Mouse (Mus musculus) layer of hippocampus, postnatal 14 days (tissue): ENCODE results near the gene Ofcc1. TPM values are rescaled to one million over a fixed set of nuclear protein-coding genes. Genes with fewer than 3 reads are reported as not detected.

ENCODE experiments used
- DNase-seq, 2 experiments: peaks; one replicate each; pipeline ENCODE4 v3.0.0; 2021 to 2022; ENCODE audit warnings: low spot score in 2 of 2, mixed read lengths in 1 of 2
- long read RNA-seq, 2 experiments: library from polyadenylated mRNA; stranded (forward); transcript quantifications; one replicate each; pipeline ENCODE4 v2.0.0; 2021
- total RNA-seq, 2 experiments: library from RNA; stranded (reverse); gene quantifications; 2 replicates each; pipeline ENCODE4 v1.2.3; 2021

Gene Ofcc1
- total RNA-seq = not detected
- long read RNA-seq, experiment 1 = 0 reads
- long read RNA-seq, experiment 2 = 0 reads

- no peak for DNase-seq
Measured at GRCm38 (mm10) chr13:40361288-40361687, at the start of gene Ofcc1. Gene Ofcc1 (minus strand): TSS chr13:40361450.

- DNase-seq = no peak
Measured at GRCm38 (mm10) chr13:40390120-40390519, 28.9 kb upstream of the Ofcc1 start.

- no peak for DNase-seq
Measured at GRCm38 (mm10) chr13:40387446-40387845, 26.2 kb upstream of the Ofcc1 start.

- no peak for DNase-seq
Measured at GRCm38 (mm10) chr13:40384962-40385361, 23.7 kb upstream of the Ofcc1 start.

GRCm38 (mm10) chr13:40376773-40377172 lies 15.5 kb upstream of the Ofcc1 start:
- DNase-seq = no peak

- no peak for DNase-seq
Measured at GRCm38 (mm10) chr13:40366762-40367161, 5.5 kb upstream of the Ofcc1 start.

GRCm38 (mm10) chr13:40364855-40365254 lies 3.6 kb upstream of the Ofcc1 start:
- no peak for DNase-seq

GRCm38 (mm10) chr13:40360692-40361091 lies 558 bp downstream of the Ofcc1 start:
- DNase-seq = no peak

GRCm38 (mm10) chr13:40347045-40347444 lies 14.2 kb downstream of the Ofcc1 start:
- no peak for DNase-seq

- no peak for DNase-seq
Measured at GRCm38 (mm10) chr13:40323301-40323700, 37.9 kb downstream of the Ofcc1 start.

- no peak for DNase-seq
Measured at GRCm38 (mm10) chr13:40320814-40321525, 40.3 kb downstream of the Ofcc1 start.

- no peak for DNase-seq
Measured at GRCm38 (mm10) chr13:40317731-40318130, 43.5 kb downstream of the Ofcc1 start.

- no peak for DNase-seq
Measured at GRCm38 (mm10) chr13:40315158-40315792, 46.0 kb downstream of the Ofcc1 start.

GRCm38 (mm10) chr13:40292891-40293290 lies 68.4 kb downstream of the Ofcc1 start:
- no peak for DNase-seq

- no peak for DNase-seq
Measured at GRCm38 (mm10) chr13:40290846-40291245, 70.4 kb downstream of the Ofcc1 start.

GRCm38 (mm10) chr13:40288650-40289049 lies 72.6 kb downstream of the Ofcc1 start:
- no peak for DNase-seq

GRCm38 (mm10) chr13:40287266-40288002 lies 73.8 kb downstream of the Ofcc1 start:
- DNase-seq = no peak

- no peak for DNase-seq
Measured at GRCm38 (mm10) chr13:40285234-40285791, 75.9 kb downstream of the Ofcc1 start.

- DNase-seq = no peak
Measured at GRCm38 (mm10) chr13:40280616-40281015, 80.6 kb downstream of the Ofcc1 start.

GRCm38 (mm10) chr13:40267546-40267945 lies 93.7 kb downstream of the Ofcc1 start:
- no peak for DNase-seq

- DNase-seq = no peak
Measured at GRCm38 (mm10) chr13:40263087-40263807, 98.0 kb downstream of the Ofcc1 start.
